Mouse (Mus musculus): ENCODE measurements at regions not wholly inside any gene's neighbourhood (a gene's known extent, or its start where the extent isn't known, plus 50 kb on each side); places are given as distances from the start of the nearest gene placed in this dataset.

DNA sequence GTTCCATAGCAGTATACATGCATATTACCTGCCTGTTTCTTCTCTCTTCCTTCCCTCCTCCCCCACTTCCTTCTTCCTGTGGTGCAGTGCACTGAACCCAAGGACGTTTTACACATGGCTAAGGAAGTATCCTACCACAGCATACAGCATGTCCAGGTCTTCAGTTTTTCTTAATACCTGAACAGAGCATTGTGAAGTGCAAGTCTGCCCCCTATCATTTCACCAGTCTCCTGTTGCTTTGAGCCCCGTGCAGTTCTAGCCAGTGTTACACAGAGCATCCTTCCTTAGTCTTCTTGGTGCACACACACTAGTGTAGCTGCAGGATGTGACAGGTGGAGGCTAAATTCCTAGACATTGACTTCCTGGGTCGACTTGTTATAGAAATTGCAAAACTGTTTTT lies 53.7 kb upstream of the Foxb1 start:
- TF ChIP-seq POLR2A (IDR thresholded peaks at IDR 0.05; ENCODE audit: borderline replicate concordance, extremely low read depth, insufficient read depth, insufficient read length, poor library complexity, severe bottlenecking) (no peak), CTCF (IDR thresholded peaks at IDR 0.05; ENCODE audit: borderline replicate concordance, extremely low read depth, insufficient read depth, insufficient read length) (no peak)

Data from brain, embryonic 14.5 days (tissue).